Mouse (Mus musculus) kidney, postnatal 0 days (tissue): ENCODE measurements at regions not wholly inside any gene's neighbourhood (a gene's known extent, or its start where the extent isn't known, plus 50 kb on each side); places are given as distances from the start of the nearest gene placed in this dataset.
"Not testable (repeated sequence)": the region's sequence is repeated elsewhere in the genome, so short reads cannot be mapped to it uniquely, and the experiment has no call there.

Experiments used
- ATAC-seq: fragments of 200-750 bp; cut with Nextera tagmentation; replicated peaks from 2 replicates; pipeline ENCODE4 v1.8.0; 2017; ENCODE audit warnings: low read depth, moderate number of reproducible peaks, moderate TSS enrichment, moderate library complexity; ENCODE audit not compliant: low FRiP score
- DNase-seq: peaks from one replicate; pipeline ENCODE4 v3.0.0-alpha.2; 2016; ENCODE audit warnings: low spot score
- H3K27ac ChIP-seq: fragments of 300-500 bp; sonication (generic); 2 replicates; pipeline ENCODE4 v1.5.1; 2014; ENCODE audit warnings: mild to moderate bottlenecking
- H3K27me3 ChIP-seq: fragments of 300-500 bp; sonication (generic); 2 replicates; pipeline ENCODE4 v1.6.1; 2014; ENCODE audit warnings: low read length, mixed read lengths; ENCODE audit not compliant: insufficient read depth
- H3K36me3 ChIP-seq: fragments of 300-500 bp; sonication (generic); 2 replicates; pipeline ENCODE4 v1.6.1; 2014; ENCODE audit warnings: low read length, mixed read lengths; ENCODE audit not compliant: insufficient read depth
- H3K4me1 ChIP-seq: fragments of 300-500 bp; sonication (generic); replicated peaks from 2 replicates; pipeline ENCODE4 v1.6.1; 2014; ENCODE audit warnings: antibody characterized with exemption, low read length, mixed read lengths; ENCODE audit not compliant: insufficient read depth
- H3K4me2 ChIP-seq: fragments of 300-500 bp; sonication (generic); 2 replicates; pipeline ENCODE4 v1.6.1; 2014; ENCODE audit warnings: mild to moderate bottlenecking, low read length, moderate library complexity, mixed read lengths
- H3K4me3 ChIP-seq: fragments of 300-500 bp; sonication (generic); replicated peaks from 2 replicates; pipeline ENCODE4 v1.5.1; 2014; ENCODE audit warnings: low read depth, low read length
- H3K9ac ChIP-seq: fragments of 300-500 bp; sonication (generic); 2 replicates; pipeline ENCODE4 v1.6.1; 2014; ENCODE audit warnings: low read depth, low read length
- H3K9me3 ChIP-seq: fragments of 300-500 bp; sonication (generic); replicated peaks from 2 replicates; pipeline ENCODE4 v1.6.1; 2016; ENCODE audit warnings: low read length, inconsistent platforms, mixed read lengths
- CTCF ChIP-seq: IDR thresholded peaks from 2 replicates; pipeline ENCODE4 v1.5.1; 2016; ENCODE audit warnings: antibody characterized with exemption, low read depth, mild to moderate bottlenecking, moderate library complexity
- WGBS: fragments of 180-500 bp; shearing (Covaris S2); extraction: QIAGEN DNeasy Blood & Tissue Kit; methylation state at CpG from one replicate; pipeline ENCODE4 v1.1.7; 2014; 5-methylcytosine and 5-hydroxymethylcytosine counted together

GRCm38 (mm10) chr16:20828996-20829731 lies 94.9 kb upstream of the Thpo start:
- no peak overlapping the region for H3K27ac ChIP-seq
- no peaks in the 10 kb centered on the region for H3K9me3 ChIP-seq
- DNase-seq (no peak), ATAC-seq (no peak)
- no peaks in the 10 kb centered on the region for H3K36me3 ChIP-seq
- no peaks in the 10 kb centered on the region for H3K4me1 ChIP-seq
- no peak for TF ChIP-seq CTCF
- H3K4me2 ChIP-seq = no peak overlapping the region
- no peak overlapping the region for H3K9ac ChIP-seq
- no peak overlapping the region for H3K4me3 ChIP-seq
- WGBS = 80% methylated on average over 5 of the region's 5 CpGs
- no peaks in the 10 kb centered on the region for H3K27me3 ChIP-seq

GRCm38 (mm10) chr16:20824226-20824625 lies 89.9 kb upstream of the Thpo start:
- H3K27me3 ChIP-seq = no peaks in the 10 kb centered on the region
- H3K9ac ChIP-seq = no peak overlapping the region
- no peak for TF ChIP-seq CTCF
- no peak for ATAC-seq
- DNase-seq = no peak
- no peaks in the 10 kb centered on the region for H3K36me3 ChIP-seq
- H3K27ac ChIP-seq = no peak overlapping the region
- no peak overlapping the region for H3K4me3 ChIP-seq
- WGBS = 74% methylated on average over 7 of the region's 7 CpGs
- H3K4me2 ChIP-seq = no peak overlapping the region
- no peaks in the 10 kb centered on the region for H3K9me3 ChIP-seq
- no peaks in the 10 kb centered on the region for H3K4me1 ChIP-seq

GRCm38 (mm10) chr16:20820939-20821338 lies 86.6 kb upstream of the Thpo start:
- Histone ChIP-seq H3K9ac (no peak overlapping the region), H3K36me3 (no peaks in the 10 kb centered on the region), H3K27ac (no peak overlapping the region), H3K9me3 (no peaks in the 10 kb centered on the region), H3K27me3 (no peaks in the 10 kb centered on the region), H3K4me1 (no peaks in the 10 kb centered on the region), H3K4me2 (no peak overlapping the region), H3K4me3 (no peak overlapping the region)
- ATAC-seq (no peak), DNase-seq (no peak)
- TF ChIP-seq CTCF = peak; percentile 33; the same call in 1 of the 2 replicates

GRCm38 (mm10) chr16:20819568-20819967 lies 85.3 kb upstream of the Thpo start:
- H3K9me3 ChIP-seq = no peaks in the 10 kb centered on the region
- H3K9ac ChIP-seq = no peak overlapping the region
- WGBS = 87% methylated on average over 3 of the region's 3 CpGs
- no peak overlapping the region for H3K27ac ChIP-seq
- no peaks in the 10 kb centered on the region for H3K4me1 ChIP-seq
- no peak overlapping the region for H3K4me3 ChIP-seq
- DNase-seq = no peak
- no peaks in the 10 kb centered on the region for H3K27me3 ChIP-seq
- no peak for TF ChIP-seq CTCF
- no peaks in the 10 kb centered on the region for H3K36me3 ChIP-seq
- H3K4me2 ChIP-seq = no peak overlapping the region
- no peak for ATAC-seq

- Histone ChIP-seq H3K27me3 (no peaks in the 10 kb centered on the region), H3K36me3 (no peaks in the 10 kb centered on the region), H3K4me3 (no peak overlapping the region), H3K4me2 (peak overlapping the region; percentile 32; the same call in 1 of the 2 replicates), H3K9ac (no peak overlapping the region), H3K27ac (no peak overlapping the region), H3K4me1 (no peaks in the 10 kb centered on the region), H3K9me3 (no peaks in the 10 kb centered on the region)
- DNase-seq (peak; percentile 65), ATAC-seq (peak; percentile 82)
- WGBS = 18% methylated on average over 5 of the region's 5 CpGs
- TF ChIP-seq CTCF = peak; percentile 25; the same call in 1 of the 2 replicates
Measured at GRCm38 (mm10) chr16:20818711-20819189, 84.4 kb upstream of the Thpo start.

GRCm38 (mm10) chr16:20814976-20815375 lies 80.7 kb upstream of the Thpo start:
- Histone ChIP-seq H3K9ac (no peak overlapping the region), H3K4me1 (no peaks in the 10 kb centered on the region), H3K36me3 (no peaks in the 10 kb centered on the region), H3K4me2 (no peak overlapping the region), H3K27me3 (no peaks in the 10 kb centered on the region), H3K9me3 (no peaks in the 10 kb centered on the region), H3K27ac (no peak overlapping the region), H3K4me3 (no peak overlapping the region)
- no peak for TF ChIP-seq CTCF
- ATAC-seq (no peak), DNase-seq (no peak)
- 82% methylated on average over 2 of the region's 2 CpGs for WGBS

- ATAC-seq = no peak
- Histone ChIP-seq H3K4me2 (no peak overlapping the region), H3K27me3 (no peaks in the 10 kb centered on the region), H3K4me1 (no peaks in the 10 kb centered on the region), H3K9me3 (no peaks in the 10 kb centered on the region), H3K4me3 (no peak overlapping the region), H3K36me3 (no peaks in the 10 kb centered on the region), H3K27ac (no peak overlapping the region), H3K9ac (no peak overlapping the region)
- TF ChIP-seq CTCF = no peak
- no peak for DNase-seq
Measured at GRCm38 (mm10) chr16:20814240-20814639, 79.9 kb upstream of the Thpo start.

- WGBS = 63% methylated on average over 5 of the region's 5 CpGs
- not testable (repeated sequence) for DNase-seq, H3K4me3 ChIP-seq, H3K27ac ChIP-seq, H3K27me3 ChIP-seq, H3K36me3 ChIP-seq, H3K9ac ChIP-seq, ATAC-seq, H3K4me1 ChIP-seq, H3K9me3 ChIP-seq, H3K4me2 ChIP-seq
Measured at GRCm38 (mm10) chr16:20812025-20812424, 77.7 kb upstream of the Thpo start.
